Mouse (Mus musculus): ENCODE data around the gene Prdm8. TPM values are rescaled to one million over a fixed set of nuclear protein-coding genes. Genes with fewer than 3 reads are reported as not detected.

The Prdm8 gene
- polyA plus RNA-seq, 1 experiment from 2014 or later, result 3.1 TPM

GRCm38 (mm10) chr5:98183031-98183595 is 16.1 kb downstream of the Prdm8 start:
- Histone ChIP-seq H3K9me3 (ENCODE audit: control insufficient read depth, low read length) (no peaks in the 10 kb centered on the region), H3K9ac (ENCODE audit: low read depth, low read length) (peak overlapping the region; percentile 39; the same call in 1 of the 2 replicates), H3K27ac (ENCODE audit: low read depth, low read length) (no peak overlapping the region), H3K4me3 (ENCODE audit: low read length) (peak overlapping the region; percentile 46), H3K4me1 (ENCODE audit: control insufficient read depth, insufficient read depth, low read depth, low read length) (peaks cover 26% of the 10 kb centered on the region), H3K4me2 (ENCODE audit: low read length) (peak overlapping the region; percentile 62), H3K36me3 (ENCODE audit: control insufficient read depth, insufficient read depth, low read length) (no peaks in the 10 kb centered on the region), H3K27me3 (replicated peaks; ENCODE audit: control insufficient read depth, insufficient read depth, low read length) (peaks cover 19% of the 10 kb centered on the region)
- WGBS, result 4% methylated on average over 14 of the region's 14 CpGs
- ATAC-seq, result no peak

GRCm38 (mm10) chr5:98184281-98184910 is 17.4 kb downstream of the Prdm8 start:
- H3K27me3 ChIP-seq (replicated peaks; ENCODE audit: control insufficient read depth, insufficient read depth, low read length), result peaks cover 25% of the 10 kb centered on the region
- H3K4me3 ChIP-seq (ENCODE audit: low read length), result peak overlapping the region; percentile 61
- no peaks in the 10 kb centered on the region for H3K36me3 ChIP-seq (ENCODE audit: control insufficient read depth, insufficient read depth, low read length)
- H3K27ac ChIP-seq (ENCODE audit: low read depth, low read length), result no peak overlapping the region; the same call in 1 of the 2 replicates
- no peaks in the 10 kb centered on the region for H3K9me3 ChIP-seq (ENCODE audit: control insufficient read depth, low read length)
- ATAC-seq, result no peak
- no peak overlapping the region; the same call in 1 of the 2 replicates for H3K9ac ChIP-seq (ENCODE audit: low read depth, low read length)
- peaks cover 29% of the 10 kb centered on the region for H3K4me1 ChIP-seq (ENCODE audit: control insufficient read depth, insufficient read depth, low read depth, low read length)
- WGBS, result 9% methylated on average over 17 of the region's 17 CpGs
- peak overlapping the region; percentile 79 for H3K4me2 ChIP-seq (ENCODE audit: low read length)

GRCm38 (mm10) chr5:98184971-98185805 is 18.2 kb downstream of the Prdm8 start:
- Histone ChIP-seq H3K4me1 (ENCODE audit: control insufficient read depth, insufficient read depth, low read depth, low read length) (peaks cover 26% of the 10 kb centered on the region), H3K27me3 (replicated peaks; ENCODE audit: control insufficient read depth, insufficient read depth, low read length) (peaks cover 29% of the 10 kb centered on the region), H3K4me2 (ENCODE audit: low read length) (peak overlapping the region; percentile 79), H3K27ac (ENCODE audit: low read depth, low read length) (peak overlapping the region; percentile 70), H3K9me3 (ENCODE audit: control insufficient read depth, low read length) (no peaks in the 10 kb centered on the region), H3K36me3 (ENCODE audit: control insufficient read depth, insufficient read depth, low read length) (no peaks in the 10 kb centered on the region), H3K4me3 (ENCODE audit: low read length) (peak overlapping the region; percentile 61), H3K9ac (ENCODE audit: low read depth, low read length) (peak overlapping the region; percentile 66)
- ATAC-seq, result peak; percentile 46
- under 1% methylated on average over 73 of the region's 89 CpGs for WGBS

- Histone ChIP-seq H3K27ac (ENCODE audit: low read depth, low read length) (peak overlapping the region; percentile 70), H3K4me3 (ENCODE audit: low read length) (peak overlapping the region; percentile 61), H3K9me3 (ENCODE audit: control insufficient read depth, low read length) (no peaks in the 10 kb centered on the region), H3K9ac (ENCODE audit: low read depth, low read length) (peak overlapping the region; percentile 66), H3K4me2 (ENCODE audit: low read length) (peak overlapping the region; percentile 79), H3K4me1 (ENCODE audit: control insufficient read depth, insufficient read depth, low read depth, low read length) (peaks cover 25% of the 10 kb centered on the region), H3K27me3 (replicated peaks; ENCODE audit: control insufficient read depth, insufficient read depth, low read length) (peaks cover 28% of the 10 kb centered on the region), H3K36me3 (ENCODE audit: control insufficient read depth, insufficient read depth, low read length) (no peaks in the 10 kb centered on the region)
- peak; percentile 41 for ATAC-seq
- WGBS, result 1% methylated on average over 72 of the region's 106 CpGs
Observed at GRCm38 (mm10) chr5:98185806-98186751, 19.1 kb downstream of the Prdm8 start.

GRCm38 (mm10) chr5:98189181-98190180 is 22.5 kb downstream of the Prdm8 start:
- H3K27ac ChIP-seq (ENCODE audit: low read depth, low read length), result no peak overlapping the region
- no peaks in the 10 kb centered on the region for H3K9me3 ChIP-seq (ENCODE audit: control insufficient read depth, low read length)
- no peaks in the 10 kb centered on the region for H3K36me3 ChIP-seq (ENCODE audit: control insufficient read depth, insufficient read depth, low read length)
- peak overlapping the region; percentile 40 for H3K4me2 ChIP-seq (ENCODE audit: low read length)
- ATAC-seq, result 0 out of 2 replicates have a peak, but pooled peaks have one; percentile 31
- peaks cover 26% of the 10 kb centered on the region for H3K27me3 ChIP-seq (replicated peaks; ENCODE audit: control insufficient read depth, insufficient read depth, low read length)
- no peak overlapping the region for H3K9ac ChIP-seq (ENCODE audit: low read depth, low read length)
- peaks cover 19% of the 10 kb centered on the region for H3K4me1 ChIP-seq (ENCODE audit: control insufficient read depth, insufficient read depth, low read depth, low read length)
- 0 out of 2 replicates have a peak overlapping the region, but pooled peaks have one; percentile 2 for H3K4me3 ChIP-seq (ENCODE audit: low read length)
- 1% methylated on average over 31 of the region's 31 CpGs for WGBS

GRCm38 (mm10) chr5:98192295-98192983 is 25.4 kb downstream of the Prdm8 start:
- H3K4me3 ChIP-seq (ENCODE audit: low read length), result no peak overlapping the region
- no peak overlapping the region for H3K27ac ChIP-seq (ENCODE audit: low read depth, low read length)
- H3K27me3 ChIP-seq (replicated peaks; ENCODE audit: control insufficient read depth, insufficient read depth, low read length), result peaks cover 19% of the 10 kb centered on the region
- 38% methylated on average over 4 of the region's 4 CpGs for whole genome bisulfite sequencing
- ATAC-seq, result no peak
- no peak overlapping the region for H3K4me2 ChIP-seq (ENCODE audit: low read length)
- H3K9ac ChIP-seq (ENCODE audit: low read depth, low read length), result no peak overlapping the region
- no peaks in the 10 kb centered on the region for H3K9me3 ChIP-seq (ENCODE audit: control insufficient read depth, low read length)
- H3K4me1 ChIP-seq (ENCODE audit: control insufficient read depth, insufficient read depth, low read depth, low read length), result peaks cover 6% of the 10 kb centered on the region; the same call in 1 of the 2 replicates
- no peaks in the 10 kb centered on the region for H3K36me3 ChIP-seq (ENCODE audit: control insufficient read depth, insufficient read depth, low read length)

- 93% methylated on average over 1 of the region's 1 CpGs for WGBS
- H3K27ac ChIP-seq (ENCODE audit: low read depth, low read length), result no peak overlapping the region
Observed at GRCm38 (mm10) chr5:98194959-98195358, 28.0 kb downstream of the Prdm8 start.

More at GRCm38 (mm10) chr5:98194959-98195358, 28.0 kb downstream of the Prdm8 start:
- no peak for ATAC-seq
- no peak overlapping the region for H3K4me3 ChIP-seq (ENCODE audit: low read length)
- H3K36me3 ChIP-seq (ENCODE audit: control insufficient read depth, insufficient read depth, low read length), result no peaks in the 10 kb centered on the region
- H3K4me1 ChIP-seq (ENCODE audit: control insufficient read depth, insufficient read depth, low read depth, low read length), result no peaks in the 10 kb centered on the region; the same call in 1 of the 2 replicates
- no peak overlapping the region for H3K4me2 ChIP-seq (ENCODE audit: low read length)
- peaks cover 6% of the 10 kb centered on the region for H3K27me3 ChIP-seq (replicated peaks; ENCODE audit: control insufficient read depth, insufficient read depth, low read length)
- H3K9me3 ChIP-seq (ENCODE audit: control insufficient read depth, low read length), result no peaks in the 10 kb centered on the region
- H3K9ac ChIP-seq (ENCODE audit: low read depth, low read length), result no peak overlapping the region

Data from hindbrain, embryonic 16.5 days (tissue).